ENCODE assay signal across 9 mouse cellular contexts in genomic region chr9:121403157-121403671, GRCm38 (mm10).
DNase-seq lines count a peak whose midpoint lies in the region; ATAC-seq and TF ChIP-seq lines count a peak whose summit lies in the region.
"Had no signal": no experiment of that assay in that cellular context is flagged by ENCODE, and none has a peak within 500 bp of the region (broad histone marks: within the 10 kb centered on the region; RNA-seq: fewer than 3 reads in every experiment).

No protein-coding gene starts in this region.

- no peak for TF ChIP-seq EP300 in heart, postnatal 0 days (IDR thresholded peaks at IDR 0.05; ENCODE audit: low read depth)

- no peak overlapping the region for H3K9ac ChIP-seq in heart, postnatal 0 days (replicated peaks; ENCODE audit: low read depth, low read length)
- H3K9ac ChIP-seq in stomach, embryonic 14.5 days (replicated peaks; ENCODE audit: low read depth, low read length) = no peak overlapping the region

- H3K27ac ChIP-seq in heart, postnatal 0 days (ENCODE audit: low read depth) = no peak overlapping the region
- H3K27ac ChIP-seq in stomach, embryonic 14.5 days (ENCODE audit: low read length) = peak overlapping the region; percentile 33; the same call in 1 of the 2 replicates
- H3K27ac ChIP-seq: macrophage had no signal

- H3K4me3 ChIP-seq in heart, postnatal 0 days (ENCODE audit: low read depth, low read length) = no peak overlapping the region
- peak overlapping the region; percentile 22 for H3K4me3 ChIP-seq in stomach, embryonic 14.5 days (ENCODE audit: low read depth, low read length)

- H3K9me3 ChIP-seq in heart, postnatal 0 days (replicated peaks; ENCODE audit: control insufficient read depth, low read length) = no peaks in the 10 kb centered on the region
- H3K9me3 ChIP-seq in stomach, embryonic 14.5 days (ENCODE audit: control insufficient read depth, low read depth, low read length) = no peaks in the 10 kb centered on the region

- DNase-seq in lung, adult 18-20 months = peak; percentile 56 to 69
- no peak for DNase-seq in lung, postnatal 25 days (ENCODE audit: low spot score)
- peak; percentile 90 for DNase-seq in embryo, embryonic 11 days
- DNase-seq in heart, postnatal 0 days (ENCODE audit: low spot score) = peak; percentile 32
- DNase-seq in layer of hippocampus, postnatal 10 days (ENCODE audit: low spot score in 2 of 2) = peak; percentile 79 to 87
- peak; percentile 76 for DNase-seq in lung, postnatal 36 days

- TF ChIP-seq CTCF in heart, postnatal 0 days (IDR thresholded peaks at IDR 0.05; ENCODE audit: low read depth) = no peak

- peak; percentile 58 for ATAC-seq in heart, postnatal 0 days (ENCODE audit: insufficient read depth, low read depth)
- peak; percentile 92 for ATAC-seq in stomach, embryonic 14.5 days (ENCODE audit: insufficient number of reproducible peaks, insufficient read depth, low FRiP score, low read depth)
- ATAC-seq in CD4-positive, CD25-positive, alpha-beta regulatory T cell, adult 4 months = no peak

- 43% methylated on average over 16 of the region's 16 CpGs for WGBS in heart, postnatal 0 days
- WGBS in stomach, embryonic 14.5 days = 19% methylated on average over 16 of the region's 16 CpGs

- peaks cover 6% of the 10 kb centered on the region; the same call in 1 of the 2 replicates for H3K4me1 ChIP-seq in heart, postnatal 0 days (ENCODE audit: control insufficient read depth, insufficient read depth)
- peaks cover 3% of the 10 kb centered on the region; the same call in 1 of the 2 replicates for H3K4me1 ChIP-seq in stomach, embryonic 14.5 days (ENCODE audit: control insufficient read depth, insufficient read depth, low read length)

- no peaks in the 10 kb centered on the region for H3K27me3 ChIP-seq in heart, postnatal 0 days (ENCODE audit: control insufficient read depth, insufficient read depth, low read length)
- no peaks in the 10 kb centered on the region for H3K27me3 ChIP-seq in stomach, embryonic 14.5 days (ENCODE audit: control insufficient read depth, insufficient read depth, low read length)

- H3K36me3 ChIP-seq in heart, postnatal 0 days (replicated peaks; ENCODE audit: control insufficient read depth, insufficient read depth, low read length) = peaks cover 5% of the 10 kb centered on the region; the same call in 1 of the 2 replicates
- H3K36me3 ChIP-seq in stomach, embryonic 14.5 days (ENCODE audit: control insufficient read depth, insufficient read depth, low read length) = no peaks in the 10 kb centered on the region

- no peak overlapping the region for H3K4me2 ChIP-seq in heart, postnatal 0 days (ENCODE audit: low read depth, low read length)
- H3K4me2 ChIP-seq in stomach, embryonic 14.5 days (replicated peaks; ENCODE audit: low read depth, low read length) = peak overlapping the region; percentile 42
